Comparison of ENCODE assay signal across 20 mouse cellular contexts in genomic region chr8:9239741-9240140, GRCm38 (mm10).
DNase-seq lines count a peak whose midpoint lies in the region; ATAC-seq and TF ChIP-seq lines count a peak whose summit lies in the region.
"Had no signal": no experiment of that assay in that cellular context is flagged by ENCODE, and none has a peak within 500 bp of the region (broad histone marks: within the 10 kb centered on the region; RNA-seq: fewer than 3 reads in every experiment).

No protein-coding gene starts in this region.

- H3K9ac ChIP-seq in heart, embryonic 11.5 days (ENCODE audit: low read depth, low read length) = no peak overlapping the region
- H3K9ac ChIP-seq in lung, embryonic 14.5 days = no peak overlapping the region
- H3K9ac ChIP-seq in forebrain, postnatal 0 days = no peak overlapping the region
- H3K9ac ChIP-seq: embryonic facial prominence, embryonic 15.5 days; limb, embryonic 15.5 days; liver, embryonic 15.5 days; neural tube, embryonic 12.5 days had no signal

- DNase-seq in heart, adult 11 months = peak; percentile 79
- DNase-seq in lung, embryonic 14.5 days = peak; percentile 33
- DNase-seq in lung, postnatal 4 days = no peak
- DNase-seq in brain, embryonic 14.5 days (ENCODE audit: low read depth) = peak; percentile 74
- no peak for DNase-seq in forebrain, postnatal 0 days
- no peak for DNase-seq in T-cell, adult 2 months (ENCODE audit: low spot score)
- DNase-seq: adrenal gland, postnatal 10 days; cerebellum, adult 8-10 months; gastrocnemius, postnatal 36 days; layer of hippocampus, adult 9-11 months; left cerebral cortex, postnatal 4 days; thymus, adult 18-20 months; thymus, postnatal 4 days had no signal

- no peaks in the 10 kb centered on the region for H3K27me3 ChIP-seq in heart, embryonic 11.5 days (ENCODE audit: control insufficient read depth, insufficient read depth, low read length)
- H3K27me3 ChIP-seq in lung, embryonic 14.5 days (ENCODE audit: insufficient read depth, low read length) = no peaks in the 10 kb centered on the region
- no peaks in the 10 kb centered on the region for H3K27me3 ChIP-seq in forebrain, postnatal 0 days (ENCODE audit: insufficient read depth, low read length)
- H3K27me3 ChIP-seq: embryonic facial prominence, embryonic 15.5 days; limb, embryonic 15.5 days; liver, embryonic 15.5 days; neural tube, embryonic 12.5 days had no signal

- TF ChIP-seq CTCF in lung, embryonic 14.5 days (IDR thresholded peaks at IDR 0.05; ENCODE audit: low read depth) = no peak
- TF ChIP-seq CTCF in brain, embryonic 14.5 days (IDR thresholded peaks at IDR 0.05; ENCODE audit: borderline replicate concordance, extremely low read depth, insufficient read depth, insufficient read length) = no peak
- TF ChIP-seq CTCF in forebrain, postnatal 0 days (IDR thresholded peaks at IDR 0.05; ENCODE audit: low read depth) = no peak

- no peak for TF ChIP-seq POLR2A in brain, embryonic 14.5 days (IDR thresholded peaks at IDR 0.05; ENCODE audit: borderline replicate concordance, extremely low read depth, insufficient read depth, insufficient read length, poor library complexity, severe bottlenecking)

- 64% methylated on average over 11 of the region's 11 CpGs for WGBS in heart, embryonic 11.5 days (ENCODE audit: insufficient replicate concordance)
- WGBS in lung, embryonic 14.5 days = 37% methylated on average over 11 of the region's 11 CpGs
- WGBS in forebrain, postnatal 0 days = 31% methylated on average over 11 of the region's 11 CpGs

- no peaks in the 10 kb centered on the region for H3K36me3 ChIP-seq in heart, embryonic 11.5 days (ENCODE audit: control insufficient read depth, insufficient read depth, low read length)
- no peaks in the 10 kb centered on the region for H3K36me3 ChIP-seq in lung, embryonic 14.5 days (ENCODE audit: insufficient read depth)
- H3K36me3 ChIP-seq in forebrain, postnatal 0 days (ENCODE audit: insufficient read depth) = no peaks in the 10 kb centered on the region
- H3K36me3 ChIP-seq: embryonic facial prominence, embryonic 15.5 days; limb, embryonic 15.5 days; liver, embryonic 15.5 days; neural tube, embryonic 12.5 days had no signal

- no peaks in the 10 kb centered on the region for H3K9me3 ChIP-seq in heart, embryonic 11.5 days (replicated peaks; ENCODE audit: control insufficient read depth, low read length)
- no peaks in the 10 kb centered on the region for H3K9me3 ChIP-seq in lung, embryonic 14.5 days (ENCODE audit: low read depth, low read length)
- no peaks in the 10 kb centered on the region for H3K9me3 ChIP-seq in forebrain, postnatal 0 days (ENCODE audit: low read length)
- H3K9me3 ChIP-seq: embryonic facial prominence, embryonic 15.5 days; limb, embryonic 15.5 days; liver, embryonic 15.5 days; neural tube, embryonic 12.5 days had no signal

- no peak overlapping the region for H3K4me3 ChIP-seq in heart, embryonic 11.5 days (ENCODE audit: low read depth, low read length)
- H3K4me3 ChIP-seq in lung, embryonic 14.5 days (ENCODE audit: low read depth, low read length) = no peak overlapping the region
- no peak overlapping the region for H3K4me3 ChIP-seq in forebrain, postnatal 0 days (ENCODE audit: low read depth, low read length)
- H3K4me3 ChIP-seq: embryonic facial prominence, embryonic 15.5 days; limb, embryonic 15.5 days; liver, embryonic 15.5 days; neural tube, embryonic 12.5 days had no signal

- ATAC-seq in heart, embryonic 11.5 days (replicated peaks; ENCODE audit: insufficient number of reproducible peaks, low FRiP score, low TSS enrichment) = no peak
- no peak for ATAC-seq in lung, embryonic 14.5 days (ENCODE audit: insufficient read depth)
- no peak for ATAC-seq in forebrain, postnatal 0 days

- H3K27ac ChIP-seq in heart, embryonic 11.5 days (ENCODE audit: low read depth, low read length) = no peak overlapping the region
- H3K27ac ChIP-seq in lung, embryonic 14.5 days (ENCODE audit: low read depth) = no peak overlapping the region
- no peak overlapping the region for H3K27ac ChIP-seq in forebrain, postnatal 0 days (ENCODE audit: low read depth, low read length)
- H3K27ac ChIP-seq: embryonic facial prominence, embryonic 15.5 days; kidney, postnatal 0 days; limb, embryonic 15.5 days; liver, embryonic 15.5 days; macrophage; neural tube, embryonic 12.5 days had no signal

- no peaks in the 10 kb centered on the region for H3K4me1 ChIP-seq in heart, embryonic 11.5 days (ENCODE audit: control insufficient read depth, insufficient read depth, low read length)
- H3K4me1 ChIP-seq in lung, embryonic 14.5 days (ENCODE audit: insufficient read depth) = no peaks in the 10 kb centered on the region
- 0 out of 2 replicates have a peak, but pooled peaks cover 8% of the 10 kb centered on the region for H3K4me1 ChIP-seq in forebrain, postnatal 0 days (ENCODE audit: insufficient read depth)
- H3K4me1 ChIP-seq: embryonic facial prominence, embryonic 15.5 days; liver, embryonic 15.5 days had no signal

- H3K4me2 ChIP-seq in heart, embryonic 11.5 days = no peak overlapping the region
- H3K4me2 ChIP-seq in lung, embryonic 14.5 days = no peak overlapping the region
- H3K4me2 ChIP-seq in forebrain, postnatal 0 days (ENCODE audit: low read depth) = 0 out of 2 replicates have a peak overlapping the region, but pooled peaks have one; percentile 15
- H3K4me2 ChIP-seq: embryonic facial prominence, embryonic 15.5 days; limb, embryonic 15.5 days; liver, embryonic 15.5 days; neural tube, embryonic 12.5 days had no signal

Comparison
In these comparisons a context has a peak if more than half of its experiments do, and no peak if none do; other contexts are left out.
1. DNase-seq: peak in heart, adult 11 months (single experiment), lung, embryonic 14.5 days (single experiment) and brain, embryonic 14.5 days (single experiment); none in lung, postnatal 4 days (0 of 2), forebrain, postnatal 0 days (single experiment) and T-cell, adult 2 months (single experiment).